Mouse (Mus musculus) brain, adult 2 months (tissue): ENCODE measurements around the gene Postn.

Source experiments
- DNase-seq: peaks from one replicate; pipeline ENCODE4 v3.0.0; 2011; ENCODE audit warnings: low read depth, low spot score

The Postn gene

DNA sequence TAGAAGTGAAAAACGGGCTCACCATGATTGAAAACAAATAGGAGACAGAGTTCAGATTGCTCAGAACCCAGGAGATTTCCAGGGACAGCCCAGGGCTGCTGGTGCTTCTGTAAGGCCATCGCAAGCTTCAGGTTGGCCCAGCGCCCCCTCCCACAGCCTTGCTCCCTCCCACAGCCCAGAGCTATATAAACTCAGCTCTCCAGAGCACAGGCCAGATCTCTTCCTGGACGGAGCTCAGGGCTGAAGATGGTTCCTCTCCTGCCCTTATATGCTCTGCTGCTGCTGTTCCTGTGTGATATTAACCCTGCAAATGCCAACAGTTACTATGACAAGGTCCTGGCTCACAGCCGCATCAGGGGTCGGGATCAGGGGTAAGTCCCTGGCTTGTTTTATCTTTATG, at the start of gene Postn:
TSS of gene Postn (plus strand) at position 213 of the 400 bp plus-strand sequence.
- no peak for DNase-seq

DNA sequence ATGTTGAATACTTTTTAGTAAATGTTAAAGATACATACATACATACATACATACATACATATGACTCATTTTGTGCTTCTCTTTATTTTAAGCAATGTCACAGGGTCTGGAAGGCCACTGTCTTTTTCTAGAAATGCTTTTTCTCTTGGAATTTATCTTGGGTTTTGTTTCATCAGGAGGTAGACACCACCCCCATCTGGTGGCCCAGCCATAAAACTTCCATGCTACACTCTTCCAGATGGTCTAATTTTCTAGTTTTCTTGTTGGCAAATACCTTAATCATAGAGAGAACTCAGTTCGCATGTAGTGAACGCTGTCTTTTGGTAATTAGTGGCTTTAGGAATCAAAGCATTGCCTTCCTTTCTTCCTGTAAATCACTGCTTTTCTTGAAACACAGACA, 46.9 kb upstream of the Postn start:
- peak; percentile 52 for DNase-seq

DNA sequence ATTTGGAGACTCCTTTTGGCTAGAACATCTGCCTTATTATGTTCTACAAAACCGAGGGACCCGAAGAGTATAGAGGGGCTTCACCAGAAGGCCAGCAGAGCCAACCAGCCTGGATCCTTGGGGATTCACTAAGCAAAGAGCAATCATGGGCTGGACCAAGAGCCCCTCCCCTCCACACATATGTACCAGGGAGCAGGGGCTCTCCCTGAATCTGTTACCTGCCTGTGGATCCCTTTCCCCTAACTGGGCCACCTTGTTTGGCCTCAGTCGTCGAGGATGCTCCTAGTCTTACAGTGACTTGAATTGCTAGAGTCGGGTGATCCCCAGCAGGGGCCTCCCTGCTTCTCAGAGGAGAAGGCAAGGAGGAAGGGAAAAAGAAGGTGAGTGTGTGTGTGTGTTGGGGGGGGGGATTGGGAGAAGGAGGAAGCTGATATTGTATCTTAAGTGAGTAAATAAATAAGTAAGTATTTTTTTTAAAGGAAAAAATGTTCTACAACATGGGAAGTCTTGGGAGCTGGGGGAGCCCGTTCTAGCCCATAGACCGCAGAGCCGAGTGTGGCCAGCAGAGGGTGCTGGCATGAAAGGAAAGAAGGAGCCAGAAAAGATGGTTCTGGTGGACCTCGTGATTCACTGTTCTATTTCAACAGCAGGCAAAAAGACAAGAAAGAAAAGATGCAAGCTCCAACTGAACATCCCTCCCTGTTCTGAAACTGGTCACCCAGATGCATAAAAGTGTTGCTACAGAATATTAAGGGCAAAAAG, 7.8 kb upstream of the Postn start:
- peak; percentile 78 for DNase-seq

DNA sequence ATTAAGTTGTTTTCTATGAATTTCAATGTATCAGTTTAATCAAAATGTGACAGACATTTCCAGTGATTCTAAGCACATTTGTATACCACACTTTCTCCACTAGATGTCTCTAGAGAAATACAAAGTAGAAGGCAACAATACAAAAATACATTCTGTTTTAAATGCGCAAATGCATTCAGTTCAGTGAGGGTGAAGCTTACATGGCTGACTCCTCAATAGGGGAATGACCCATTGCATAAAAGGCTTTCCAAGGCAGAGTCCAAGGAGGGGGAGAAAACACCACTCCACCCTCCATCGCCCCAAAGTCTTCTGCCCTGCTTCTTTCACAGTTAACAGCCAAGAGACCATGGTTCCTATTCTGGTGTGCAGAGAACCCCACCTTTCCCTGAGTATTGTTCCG, 3.3 kb upstream of the Postn start:
- peak; percentile 39 for DNase-seq

DNA sequence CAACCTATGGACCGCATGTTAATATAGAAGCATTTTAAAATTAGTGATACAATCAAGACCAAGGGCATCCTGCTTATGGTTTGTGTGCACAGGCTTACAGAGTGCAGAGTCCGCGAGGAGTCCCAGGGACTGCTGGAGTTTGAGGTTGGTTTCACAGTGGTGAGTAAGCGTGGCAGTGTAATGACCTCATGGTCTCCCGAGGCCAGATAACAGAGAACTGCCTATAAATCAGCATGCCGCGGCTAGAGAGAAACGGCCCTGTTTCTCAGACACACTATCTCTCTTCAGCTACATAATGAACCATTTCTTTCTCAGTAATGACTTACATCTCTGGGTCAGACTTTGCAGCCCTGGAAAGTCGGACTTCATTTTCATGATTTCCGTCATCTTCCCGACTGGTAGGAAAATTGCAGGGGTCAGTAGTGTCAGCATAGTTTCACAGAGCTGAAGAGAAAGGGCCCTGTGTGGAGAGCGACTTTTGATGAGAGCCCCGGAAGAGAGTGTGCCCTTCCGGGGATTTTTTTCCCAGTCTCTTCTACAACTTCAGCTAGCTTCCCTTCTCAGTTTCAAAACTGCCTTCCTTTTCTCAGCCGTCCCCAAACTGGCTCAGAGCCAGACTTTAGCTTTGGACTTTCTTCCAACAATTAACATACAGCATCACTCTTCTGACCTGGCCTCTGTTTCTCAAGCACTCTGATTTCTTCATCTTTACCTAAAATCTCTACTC, 2.3 kb upstream of the Postn start:
- DNase-seq: no peak

DNA sequence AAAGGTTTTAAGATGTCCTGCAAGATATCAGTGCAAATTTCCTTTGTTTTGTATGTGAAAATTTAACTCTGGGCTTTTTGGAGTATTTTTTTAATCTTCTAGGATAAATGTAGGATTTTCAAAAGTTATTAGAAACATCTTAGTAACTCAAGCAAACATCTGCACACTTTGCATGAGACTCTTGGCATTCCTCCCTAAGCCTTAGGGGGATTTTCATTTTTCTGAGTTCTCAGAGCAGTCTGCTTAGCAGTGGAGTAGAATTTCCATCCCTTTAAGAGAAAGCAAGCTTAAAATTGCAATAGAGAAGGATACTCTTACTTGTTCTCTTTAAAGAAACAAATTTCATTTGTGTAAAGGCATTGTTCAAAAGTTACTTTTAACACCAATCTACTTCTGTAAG, 747 bp downstream of the Postn start:
- DNase-seq: no peak

DNA sequence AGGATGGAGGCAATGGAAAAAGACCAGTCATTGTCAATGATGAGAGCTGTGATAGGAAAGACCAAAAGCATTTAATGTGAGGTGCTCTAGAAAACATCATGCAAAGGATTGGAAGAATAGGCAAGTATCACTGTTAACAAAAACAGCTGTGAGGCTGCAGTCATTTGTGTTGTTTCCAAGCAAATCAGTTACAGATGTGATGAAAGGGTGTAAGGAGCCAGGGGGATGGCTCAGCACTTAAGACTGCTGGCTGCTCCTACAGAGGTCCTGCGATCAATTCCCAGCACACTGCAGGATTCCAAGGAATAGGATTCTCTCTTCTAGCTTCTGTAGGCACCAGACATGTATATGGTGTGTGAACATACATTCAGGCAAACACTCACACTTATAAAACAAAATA, 10.1 kb downstream of the Postn start:
- DNase-seq: no peak

DNA sequence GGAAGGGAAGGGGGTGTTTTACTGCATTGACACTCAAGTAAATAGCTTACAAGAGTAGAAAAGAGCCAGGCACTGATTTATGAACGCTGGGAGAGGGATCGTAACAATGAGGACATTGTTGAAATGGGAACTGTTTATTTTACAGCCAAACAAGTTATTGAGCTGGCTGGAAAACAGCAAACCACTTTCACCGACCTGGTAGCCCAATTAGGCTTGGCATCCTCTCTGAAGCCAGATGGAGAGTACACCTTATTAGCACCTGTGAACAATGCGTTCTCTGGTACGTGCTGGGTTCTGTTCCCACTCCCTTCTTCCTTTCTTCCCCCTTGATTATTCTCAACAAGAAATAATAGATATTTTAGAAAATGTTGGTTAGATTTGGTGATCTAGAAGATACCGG, 11.7 kb downstream of the Postn start:
- peak; percentile 11 for DNase-seq

DNA sequence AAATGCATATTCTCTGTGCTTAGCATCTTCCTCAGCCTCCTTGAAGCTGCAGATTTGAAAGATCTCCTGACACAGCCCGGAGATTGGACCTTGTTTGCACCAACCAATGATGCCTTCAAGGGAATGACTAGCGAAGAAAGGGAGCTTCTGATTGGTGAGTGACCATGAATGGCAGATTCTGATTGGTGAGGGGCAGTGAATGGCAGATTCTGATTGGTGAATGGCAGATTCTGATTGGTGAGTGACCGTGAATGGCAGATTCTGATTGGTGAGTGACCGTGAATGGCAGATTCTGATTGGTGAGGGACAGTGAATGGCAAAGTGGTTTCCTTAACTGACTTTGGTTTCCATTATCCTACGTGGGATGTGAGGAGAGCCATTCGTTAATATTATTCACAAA, 15.1 kb downstream of the Postn start:
- DNase-seq: no peak

DNA sequence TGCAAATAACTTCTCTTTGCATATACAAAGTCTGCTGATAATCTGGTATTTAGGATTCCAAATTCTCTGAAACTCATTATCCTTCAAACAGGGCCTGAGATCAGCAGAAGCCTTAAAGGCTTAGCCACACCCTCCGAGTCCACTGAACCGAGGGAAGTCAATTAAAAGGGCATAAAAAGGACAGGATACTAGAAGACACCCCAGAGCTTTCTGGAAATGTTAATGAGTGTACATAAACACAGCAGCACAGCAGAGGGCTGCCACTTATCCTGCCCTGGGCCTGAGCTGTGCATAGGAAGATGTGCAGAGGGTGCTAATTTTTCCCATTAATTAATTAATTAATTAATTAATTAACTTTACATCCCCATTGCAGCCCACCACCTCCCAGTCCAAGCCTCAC, 16.7 kb downstream of the Postn start:
- no peak for DNase-seq

DNA sequence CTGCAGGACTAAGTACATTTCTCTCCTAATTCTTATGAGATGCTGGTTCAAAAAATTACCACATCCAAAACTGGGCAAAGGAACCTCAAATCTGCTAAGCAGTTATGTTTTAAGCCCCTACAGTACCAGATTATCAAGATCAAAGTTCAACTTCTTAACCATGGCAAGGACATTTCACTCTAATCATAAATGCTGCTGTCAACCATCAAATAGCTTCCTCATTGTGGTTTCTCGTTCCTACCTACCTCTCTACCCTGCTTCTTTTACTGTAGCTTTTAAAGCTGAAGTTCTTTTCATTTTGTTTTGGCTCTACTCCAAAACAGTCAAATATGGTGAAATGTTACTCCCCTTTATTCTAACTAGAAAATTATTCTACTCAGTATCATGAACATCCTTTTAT, 17.2 kb downstream of the Postn start:
- DNase-seq: no peak

DNA sequence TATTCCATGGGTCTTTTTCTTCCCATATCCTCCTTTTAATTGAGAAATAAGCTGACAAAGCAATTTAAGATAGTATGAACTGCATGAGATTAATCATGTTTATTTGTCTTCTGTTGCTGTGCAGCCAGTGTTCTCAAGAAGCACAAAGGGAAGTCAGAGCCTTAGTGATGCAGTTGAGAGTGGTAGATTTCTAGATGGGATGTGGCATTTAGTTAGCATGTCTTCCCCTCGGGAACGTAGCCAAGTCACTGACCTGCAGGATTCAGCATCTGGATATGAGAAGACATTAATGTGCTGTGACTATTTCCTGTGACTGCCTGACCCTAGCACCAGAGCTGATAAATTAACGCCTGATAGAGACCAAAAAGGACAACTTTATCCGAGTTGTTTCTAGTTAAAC, 19.1 kb downstream of the Postn start:
- no peak for DNase-seq

DNA sequence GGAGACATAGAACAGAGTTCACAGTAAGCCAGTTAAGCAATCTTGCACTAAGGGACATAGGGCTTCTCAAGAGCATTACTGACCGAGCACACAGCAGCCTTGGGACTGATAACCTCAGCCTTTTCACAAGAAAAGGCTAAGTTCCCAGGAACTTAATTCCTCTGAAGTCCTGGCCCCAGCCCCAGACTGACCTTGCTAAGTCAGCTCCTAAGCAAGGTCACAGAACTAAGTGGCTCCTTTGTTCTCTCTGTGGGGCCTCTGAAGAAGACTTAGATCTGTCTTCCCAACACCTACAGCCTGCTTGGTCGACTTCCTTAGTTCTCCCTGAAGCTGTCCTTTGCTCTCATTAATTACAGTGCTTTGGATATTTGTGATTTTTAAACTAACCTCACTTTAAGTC, 38.4 kb downstream of the Postn start:
- DNase-seq: no peak

DNA sequence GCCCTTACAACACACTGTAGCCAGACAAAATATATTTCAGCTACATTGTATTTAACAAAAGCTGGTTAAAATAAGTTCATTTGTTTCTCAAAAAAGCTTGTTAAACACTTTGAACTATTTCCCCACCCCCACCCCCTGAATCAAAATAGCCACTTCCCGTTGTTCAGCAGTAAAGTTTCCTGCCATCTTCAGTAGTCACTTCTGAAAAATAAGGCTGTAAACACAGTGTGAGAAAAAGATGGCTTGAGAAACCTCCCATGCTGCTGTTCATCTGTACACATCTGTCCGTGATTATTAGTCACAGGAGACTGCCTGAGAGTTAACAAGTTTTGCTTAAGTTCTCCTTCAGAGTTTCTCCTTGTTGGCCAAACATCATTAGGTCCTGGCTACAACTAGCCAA, 39.0 kb downstream of the Postn start:
- no peak for DNase-seq

DNA sequence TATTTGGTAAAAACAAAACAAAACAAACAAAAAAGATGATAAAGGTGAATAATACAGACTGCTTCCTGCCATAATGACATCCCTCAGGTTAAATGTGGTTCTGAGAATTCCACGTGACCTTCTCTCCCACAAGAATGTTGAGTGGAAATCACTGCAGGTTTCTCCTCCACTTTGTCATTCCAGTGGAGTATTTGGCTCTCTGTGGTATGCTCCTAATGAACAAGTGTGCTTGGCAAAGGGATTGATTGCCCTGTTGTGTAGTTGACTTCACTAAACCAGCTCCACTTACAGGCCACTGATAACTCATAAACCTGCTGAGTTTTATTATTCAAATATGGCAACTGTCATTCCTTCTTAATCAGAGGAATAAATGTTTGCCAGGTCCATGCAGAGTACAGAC, 39.7 kb downstream of the Postn start:
- no peak for DNase-seq

DNA sequence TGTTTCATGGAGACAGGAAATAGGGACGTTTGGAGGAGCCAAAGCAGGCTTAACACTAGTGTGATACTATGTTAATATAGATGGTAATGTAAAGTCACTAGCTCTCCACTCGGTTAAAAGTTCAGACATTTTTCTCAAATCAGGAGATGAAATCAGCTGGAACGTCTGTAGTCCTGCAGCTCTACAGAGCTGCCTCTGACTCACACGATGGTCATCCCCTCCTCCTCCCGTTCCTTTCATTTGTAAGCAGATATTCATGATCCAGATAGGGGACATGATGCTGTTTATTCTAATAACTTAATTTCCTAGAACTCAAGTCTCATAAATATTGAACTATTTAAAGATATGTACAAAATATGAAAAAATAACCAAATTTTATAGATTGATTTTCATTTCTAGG, 40.8 kb downstream of the Postn start:
- no peak for DNase-seq

DNA sequence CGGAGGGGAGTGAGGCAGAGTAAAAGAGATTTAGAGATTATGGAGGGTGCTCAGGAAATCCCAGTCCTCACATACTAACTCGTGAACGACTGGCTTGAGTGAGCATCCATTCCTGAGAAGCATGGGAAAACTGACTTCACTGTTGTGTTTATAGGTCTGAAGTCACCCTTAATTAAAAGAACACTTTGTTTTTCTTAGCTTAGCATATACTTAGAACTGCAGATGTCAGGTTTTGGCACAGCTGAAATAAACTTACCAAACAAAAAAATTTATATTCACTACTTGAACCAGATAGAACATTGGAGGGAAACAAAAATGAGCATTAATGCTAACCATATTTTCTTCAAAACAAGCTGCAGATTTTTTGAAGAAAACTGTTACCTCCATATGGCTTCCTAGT, 42.9 kb downstream of the Postn start:
- DNase-seq: peak; percentile 20

DNA sequence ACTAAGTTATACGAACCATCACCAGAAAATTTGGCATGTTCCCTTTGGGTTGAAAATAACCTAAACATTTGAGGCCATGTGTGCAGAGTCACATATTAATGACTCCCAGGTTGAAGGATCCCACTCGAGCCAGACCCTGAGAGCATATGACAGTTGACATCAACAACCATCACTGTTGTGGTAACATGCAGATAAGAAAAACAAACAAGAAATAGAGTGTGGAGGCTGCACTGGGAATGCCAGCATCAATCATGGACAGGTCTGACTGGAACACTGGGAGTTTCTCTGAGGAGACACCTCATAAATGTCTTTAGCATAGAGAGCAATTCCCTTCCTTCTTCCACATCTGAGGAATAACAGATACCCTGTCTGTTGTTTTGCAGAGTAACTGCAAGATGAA, 45.7 kb downstream of the Postn start:
- DNase-seq: no peak

DNA sequence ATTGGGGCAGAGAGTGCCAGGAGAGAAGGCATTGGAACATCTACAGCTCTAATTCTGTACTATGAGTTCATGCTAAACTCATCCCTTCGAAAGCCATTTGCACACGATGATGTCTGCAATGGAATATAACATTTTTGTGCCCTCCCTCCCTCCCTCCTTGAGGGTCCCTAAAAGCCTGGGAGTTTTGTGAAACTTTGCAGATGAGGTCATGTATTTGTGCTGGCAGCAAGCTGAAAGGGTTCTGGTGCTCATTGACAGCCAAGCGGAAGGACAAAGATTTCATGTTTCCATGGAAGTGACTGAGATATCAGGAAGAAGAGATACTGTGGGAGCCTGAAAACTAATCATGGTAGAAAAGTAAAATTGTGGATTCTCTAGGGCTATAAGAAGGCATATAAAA, 50.1 kb downstream of the Postn start:
- DNase-seq: no peak

DNA sequence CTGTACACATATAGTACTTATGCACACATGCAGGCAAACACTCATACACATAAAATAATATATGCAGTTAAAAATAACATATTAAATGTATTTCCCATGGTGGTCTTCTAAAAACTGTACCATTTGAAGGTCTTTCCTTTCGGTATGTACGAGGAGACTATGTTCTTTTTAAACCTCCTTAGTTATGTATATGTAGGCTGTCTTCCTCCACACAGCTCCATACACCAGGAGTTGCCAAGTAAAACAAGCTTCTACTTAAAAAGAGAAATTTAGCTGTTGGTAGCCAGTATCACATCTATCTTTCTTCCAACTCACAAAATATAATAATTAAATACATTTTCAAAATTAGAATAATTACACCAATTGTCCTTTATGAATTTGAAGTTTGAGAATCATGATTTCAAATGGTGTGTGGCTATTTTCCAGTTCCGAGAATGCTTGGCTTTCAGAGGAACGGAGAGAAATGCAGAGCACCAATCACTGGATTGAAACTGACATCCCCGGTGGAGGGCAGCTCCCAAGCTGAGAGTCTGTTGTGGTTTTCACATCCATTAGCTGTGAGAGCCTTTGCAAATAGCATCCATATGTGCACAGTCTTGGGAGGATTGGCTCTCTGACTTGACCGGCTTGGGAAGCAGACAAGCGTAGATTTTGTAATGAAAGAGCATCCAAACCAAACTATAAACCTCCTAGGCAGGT, 52.1 kb downstream of the Postn start:
- peak; percentile 6 for DNase-seq

DNA sequence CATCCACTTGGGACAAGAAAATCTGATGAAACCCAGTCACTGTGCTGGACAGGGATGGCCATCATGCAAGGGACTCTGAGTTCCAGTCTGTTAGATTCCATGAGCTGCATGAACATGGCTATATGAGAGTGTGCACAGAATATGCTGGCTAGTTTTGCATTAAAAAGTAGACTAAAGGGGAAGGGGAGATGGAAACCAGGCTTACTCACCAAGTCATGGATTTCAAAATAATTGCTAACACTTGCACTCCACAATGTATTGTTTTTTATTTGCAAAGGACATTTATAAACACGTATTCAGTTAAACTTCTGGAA, 52.6 kb downstream of the Postn start:
- DNase-seq: no peak

DNA sequence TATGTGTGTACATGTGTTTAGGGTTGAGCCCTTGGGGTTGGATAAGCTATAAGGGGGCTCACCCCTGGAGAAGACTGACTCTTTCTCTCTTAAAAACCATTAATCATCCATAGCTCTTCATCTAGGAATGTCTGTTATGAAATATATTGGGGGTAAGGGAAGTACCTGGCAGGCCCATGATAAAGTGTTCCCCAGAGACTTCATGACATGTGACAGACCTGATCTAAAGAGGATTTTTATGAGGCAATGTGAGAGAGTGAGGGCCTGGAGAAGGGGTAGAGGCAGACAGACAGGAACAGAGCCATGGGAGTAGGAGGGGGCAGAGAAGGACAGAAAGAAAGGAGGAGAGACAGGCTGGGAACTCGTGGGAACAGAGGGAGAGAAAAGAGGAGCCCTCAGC, 53.5 kb downstream of the Postn start:
- DNase-seq: no peak

DNA sequence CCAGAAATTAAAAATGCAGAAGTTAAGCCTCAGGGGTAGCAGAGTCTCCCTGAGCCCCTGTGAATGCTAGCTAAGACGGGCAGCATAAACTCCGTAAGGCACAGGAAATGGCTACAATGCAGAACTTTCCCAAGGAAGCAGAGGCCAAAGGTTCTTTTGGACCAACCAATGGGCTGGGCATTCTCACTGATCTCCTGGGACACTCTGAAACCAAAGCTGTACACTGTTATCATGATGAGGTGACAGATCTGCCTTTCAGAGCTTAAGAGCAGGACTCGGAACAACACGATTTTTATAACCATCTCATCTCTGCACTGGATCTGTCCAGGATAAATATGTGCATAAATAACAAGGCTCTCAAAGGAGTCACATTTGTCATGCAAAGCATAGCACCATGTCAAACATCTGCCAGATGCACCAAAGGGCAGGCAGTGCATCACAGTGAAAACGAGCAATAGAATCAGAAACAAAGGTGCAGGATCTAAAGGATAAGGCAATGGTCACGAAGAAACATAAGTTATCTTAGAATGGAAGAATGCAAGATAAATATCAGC, 57.0 kb downstream of the Postn start:
- DNase-seq: no peak
